Mouse (Mus musculus): Measurements from ENCODE around the gene Arhgap6. TPM values are rescaled to one million over a fixed set of nuclear protein-coding genes. Genes with fewer than 3 reads are reported as not detected.
A peak's percentile ranks its signal among the peaks of the same experiment; 100 is the strongest.

The Arhgap6 gene
- total RNA-seq, 2 experiments from 2014 or later, result 0.53 TPM; not detected in 1

DNA sequence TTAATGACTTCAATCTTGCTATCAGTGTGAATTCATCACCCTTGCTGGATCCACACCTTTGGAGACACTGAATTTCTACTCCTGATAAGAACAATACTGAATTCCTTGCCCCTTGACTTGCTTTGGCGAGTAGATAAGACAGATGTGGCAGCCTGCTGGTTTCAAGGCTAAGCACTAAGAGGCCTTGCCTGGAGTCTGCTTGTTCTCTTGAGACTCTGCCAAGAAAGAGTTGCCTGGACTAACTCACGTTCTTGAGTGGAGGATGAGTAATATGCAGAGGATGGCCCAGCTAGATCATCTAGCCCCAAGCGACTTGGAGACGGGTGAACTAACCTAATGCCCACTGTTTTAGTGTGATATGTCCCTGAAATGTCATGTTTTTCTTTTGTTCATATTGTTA is 148.3 kb downstream of the Arhgap6 start:
- no peak for ATAC-seq (replicated peaks; ENCODE audit: low FRiP score, poor library complexity, severe bottlenecking)

DNA sequence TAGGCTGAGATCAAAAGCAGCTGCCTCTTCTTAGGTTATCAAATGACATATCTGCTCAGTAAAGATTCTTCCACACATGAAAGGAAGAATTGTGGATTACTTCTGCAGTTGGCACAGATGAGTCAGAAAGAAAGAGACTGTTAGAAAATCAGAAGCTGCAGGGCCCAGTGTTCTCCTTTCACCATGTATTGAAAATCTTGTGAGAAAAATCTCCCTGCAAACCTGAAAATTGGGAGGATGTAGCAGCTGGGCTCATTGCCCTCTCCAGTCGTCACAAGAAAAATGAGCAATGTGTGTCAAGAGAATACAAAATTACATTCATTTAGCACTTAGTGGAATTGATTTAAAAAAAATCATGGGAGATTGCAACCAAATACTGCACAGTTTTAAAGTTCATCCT is 180.5 kb downstream of the Arhgap6 start:
- ATAC-seq (replicated peaks; ENCODE audit: low FRiP score, poor library complexity, severe bottlenecking), result no peak

DNA sequence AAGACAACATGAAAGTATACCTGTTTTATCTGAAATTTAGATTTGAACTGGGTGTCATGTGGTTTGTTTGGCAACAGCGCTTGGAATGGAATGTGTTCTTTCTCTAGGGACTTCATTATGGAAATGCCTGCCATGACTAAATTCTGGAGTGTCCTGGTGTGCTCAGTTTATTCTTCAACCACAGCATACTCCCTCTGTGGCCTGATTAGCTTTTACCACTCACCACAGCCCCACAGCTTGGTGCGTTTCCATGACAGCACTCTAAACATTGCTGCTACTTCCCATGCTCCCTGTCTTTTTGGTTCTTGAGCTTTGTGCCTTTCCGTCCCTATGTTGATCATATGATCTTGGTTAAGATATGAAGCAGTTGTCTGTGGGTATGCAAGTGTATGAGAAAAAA is 182.9 kb downstream of the Arhgap6 start:
- ATAC-seq (replicated peaks; ENCODE audit: low FRiP score, poor library complexity, severe bottlenecking), result no peak

DNA sequence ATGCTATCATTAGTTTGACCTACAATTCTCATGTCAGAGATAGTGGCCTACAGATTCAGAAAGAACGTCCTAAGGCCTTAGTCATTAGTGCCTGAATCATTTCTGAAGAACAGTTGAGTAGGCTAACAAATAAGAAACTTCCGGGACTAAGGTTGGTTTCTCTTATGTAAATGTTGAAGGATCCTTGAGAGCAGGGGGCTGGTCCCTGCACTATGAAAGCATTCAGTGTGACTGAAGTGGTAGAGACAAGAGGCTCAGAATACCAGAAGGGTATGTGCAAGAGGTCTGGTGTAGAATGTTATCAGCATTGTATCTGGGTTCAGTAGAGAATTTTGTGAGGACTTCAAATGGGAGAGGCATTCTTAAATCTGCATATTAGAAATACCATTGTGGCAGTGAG is 185.5 kb downstream of the Arhgap6 start:
- ATAC-seq (replicated peaks; ENCODE audit: low FRiP score, poor library complexity, severe bottlenecking), result no peak

DNA sequence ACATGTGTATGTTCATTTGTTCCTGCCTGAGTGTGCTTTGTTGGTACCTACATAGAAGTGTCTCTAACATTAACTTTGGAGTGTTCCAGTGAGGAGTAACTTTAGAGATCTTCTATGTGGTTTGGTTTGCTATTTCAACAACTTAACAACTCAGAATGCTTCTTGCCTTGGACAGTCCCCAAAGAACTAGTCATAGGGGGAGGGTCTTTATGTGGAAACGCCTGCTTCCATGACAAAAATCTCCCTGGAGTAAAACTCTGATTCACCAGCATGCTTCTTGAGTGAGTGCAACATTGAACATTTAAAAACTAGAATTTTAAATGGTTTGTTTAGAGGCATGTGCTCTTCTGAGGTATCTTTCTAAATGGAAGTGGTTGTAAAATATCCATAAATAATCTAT is 212.2 kb downstream of the Arhgap6 start:
- no peak for ATAC-seq (replicated peaks; ENCODE audit: low FRiP score, poor library complexity, severe bottlenecking)

DNA sequence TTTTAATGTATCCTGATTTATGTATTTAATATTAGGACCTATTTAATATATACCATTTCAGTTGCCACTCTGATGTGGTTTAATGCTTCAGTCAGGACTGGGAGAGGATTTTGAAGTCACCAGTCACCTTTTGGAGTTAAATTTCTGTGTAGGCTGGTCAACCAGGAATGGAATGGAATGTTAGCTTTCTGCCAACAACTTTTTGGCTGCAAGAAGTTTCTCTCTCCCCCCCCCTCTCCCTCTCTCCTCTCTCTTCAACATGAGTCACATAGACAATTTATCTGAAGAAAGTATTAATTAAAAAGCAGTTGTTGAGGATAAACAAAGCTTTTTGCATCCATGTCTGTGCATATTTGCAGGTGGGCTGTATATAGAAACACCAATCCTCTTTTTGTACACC is 217.8 kb downstream of the Arhgap6 start:
- no peak for ATAC-seq (replicated peaks; ENCODE audit: low FRiP score, poor library complexity, severe bottlenecking)

DNA sequence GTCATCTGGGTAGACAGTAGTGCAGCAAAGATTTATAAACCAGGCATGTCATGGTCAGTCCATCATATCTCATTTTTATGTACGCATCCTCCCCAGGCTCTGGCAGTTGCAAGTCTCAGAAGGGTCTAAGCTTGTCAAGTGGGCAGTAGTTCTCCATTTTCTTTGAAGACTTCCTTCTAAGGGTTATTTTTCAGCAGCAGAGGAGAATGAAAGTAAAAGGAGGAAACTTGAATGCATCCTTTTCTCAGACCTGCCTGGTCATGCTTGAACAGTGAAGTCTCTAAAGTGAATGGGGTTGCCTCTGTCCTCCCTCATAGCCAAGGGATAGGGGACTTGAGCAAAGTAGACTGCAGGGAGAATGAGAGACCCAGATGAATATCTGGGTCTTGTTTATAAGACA is 239.5 kb downstream of the Arhgap6 start:
- no peak for ATAC-seq (replicated peaks; ENCODE audit: low FRiP score, poor library complexity, severe bottlenecking)

DNA sequence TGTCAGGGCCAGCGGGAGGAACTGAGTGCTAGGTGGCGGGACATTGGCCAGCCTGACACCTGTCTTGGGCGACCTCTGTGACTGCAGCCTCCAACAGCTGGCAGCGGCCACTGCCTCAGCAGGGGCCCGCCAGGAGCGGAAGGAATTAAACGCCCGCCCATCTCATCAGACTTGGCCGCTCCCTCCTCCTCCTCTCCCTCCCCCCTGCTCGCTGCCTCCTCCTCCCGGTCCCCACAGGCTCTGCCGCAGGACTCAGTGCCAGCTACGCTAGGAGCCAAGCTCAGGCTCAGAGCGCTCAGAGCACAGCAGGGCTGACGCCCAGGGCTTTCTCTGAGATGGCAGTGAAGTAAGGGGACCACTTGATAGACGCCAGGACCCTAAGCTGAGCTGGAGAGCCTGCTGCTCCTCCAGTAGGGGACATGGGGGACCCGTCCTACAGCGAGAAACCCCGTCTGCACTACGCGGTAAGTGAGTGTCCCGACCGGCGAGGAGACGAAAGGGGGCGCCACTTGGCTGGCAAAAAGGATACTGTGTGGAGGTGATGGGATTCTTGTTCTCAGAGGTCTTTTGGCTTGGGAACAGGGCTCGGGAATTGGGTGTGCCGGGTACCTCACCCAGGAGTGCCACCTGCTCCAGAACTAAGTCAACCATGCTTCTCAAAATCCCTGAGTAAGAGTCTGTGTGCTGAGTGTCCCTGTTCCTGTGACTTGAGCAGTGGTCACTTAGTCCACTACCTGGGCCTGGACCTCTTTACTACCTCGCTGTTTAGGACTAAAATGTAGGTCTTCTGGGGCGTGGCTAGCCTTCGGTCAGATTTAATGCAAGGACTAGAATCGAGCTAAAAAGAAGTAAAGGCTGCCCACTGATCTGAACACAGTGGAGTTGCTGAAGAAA is 241.8 kb downstream of the Arhgap6 start:
- peak; percentile 100 for ATAC-seq (replicated peaks; ENCODE audit: low FRiP score, poor library complexity, severe bottlenecking)

DNA sequence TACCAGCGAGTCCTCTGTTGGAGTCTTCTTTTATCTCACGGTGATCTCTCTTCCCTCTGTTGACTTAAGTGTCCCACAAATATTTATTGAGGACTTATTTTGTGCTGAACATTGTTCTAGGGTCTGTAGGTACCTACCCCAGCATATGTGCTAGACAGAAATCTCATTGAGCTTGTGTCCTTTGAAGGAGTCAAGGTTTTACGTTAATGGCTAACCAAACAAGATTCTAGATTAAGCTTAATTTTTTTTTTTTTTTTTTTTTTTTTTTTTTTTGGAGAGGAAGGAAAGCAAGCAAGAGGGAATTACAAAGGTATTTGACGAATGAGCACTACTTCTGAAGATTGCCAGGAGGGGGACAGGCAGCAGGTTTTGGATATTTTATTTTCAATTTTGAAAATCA is 242.5 kb downstream of the Arhgap6 start:
- ATAC-seq (replicated peaks; ENCODE audit: low FRiP score, poor library complexity, severe bottlenecking), result 0 out of 2 replicates have a peak, but pooled peaks have one; percentile 3

DNA sequence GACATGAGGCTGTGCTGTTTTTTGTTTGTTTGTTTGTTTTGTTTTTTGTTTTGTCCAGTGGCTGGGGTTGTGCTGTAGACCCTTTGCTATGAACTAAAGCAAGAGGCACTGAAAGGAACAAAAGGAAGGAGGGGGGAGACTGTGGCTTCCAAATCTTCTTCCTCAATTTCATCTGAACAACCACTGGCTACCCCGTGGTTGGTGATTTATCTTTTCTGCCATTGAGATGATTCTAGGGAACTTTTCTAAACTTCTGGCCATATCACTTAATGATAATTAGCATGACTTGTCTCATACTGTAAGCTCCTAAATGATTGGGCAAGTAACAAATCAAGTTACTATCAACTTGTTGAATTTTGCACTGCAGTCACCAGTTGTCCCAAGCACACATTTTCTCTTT is 249.0 kb downstream of the Arhgap6 start:
- ATAC-seq (replicated peaks; ENCODE audit: low FRiP score, poor library complexity, severe bottlenecking), result no peak

DNA sequence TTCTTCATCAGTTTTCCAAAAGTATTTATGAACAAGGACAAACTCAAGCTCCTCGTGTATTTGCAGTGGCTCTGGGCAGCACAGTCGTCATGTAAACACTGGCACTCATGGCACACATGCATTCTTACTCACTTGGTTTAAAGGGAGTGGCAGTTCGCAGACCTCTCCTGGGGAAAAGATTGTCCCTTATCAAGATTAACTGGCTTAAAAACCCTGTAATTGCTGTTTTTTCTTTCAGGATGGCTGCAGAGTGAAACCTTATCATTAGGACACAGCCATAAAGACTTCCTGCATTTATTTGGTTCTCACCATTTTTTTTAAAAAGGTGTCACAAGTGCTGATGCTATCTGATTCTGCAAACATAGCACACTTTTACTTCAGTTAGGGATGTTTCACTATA is 252.7 kb downstream of the Arhgap6 start:
- peak; percentile 70 for ATAC-seq (replicated peaks; ENCODE audit: low FRiP score, poor library complexity, severe bottlenecking)

DNA sequence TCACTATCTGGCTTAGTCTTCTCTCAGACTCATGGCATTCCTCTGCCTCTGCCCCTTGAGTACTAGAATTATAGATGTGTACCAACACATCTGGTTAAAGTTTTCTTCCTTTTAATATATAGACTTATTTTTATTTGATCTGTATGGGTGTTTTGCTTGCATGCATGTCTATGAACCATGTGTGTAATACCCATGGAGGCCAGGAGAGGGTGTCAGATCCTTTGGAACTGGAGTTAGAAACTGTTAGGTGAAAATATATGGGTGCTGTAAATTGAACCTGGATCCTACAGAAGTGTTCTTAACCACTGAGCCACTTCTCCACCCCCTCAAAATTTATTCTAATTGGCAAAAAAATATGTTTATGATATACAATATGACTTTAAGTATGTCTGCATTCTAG is 254.7 kb downstream of the Arhgap6 start:
- no peak for ATAC-seq (replicated peaks; ENCODE audit: low FRiP score, poor library complexity, severe bottlenecking)

DNA sequence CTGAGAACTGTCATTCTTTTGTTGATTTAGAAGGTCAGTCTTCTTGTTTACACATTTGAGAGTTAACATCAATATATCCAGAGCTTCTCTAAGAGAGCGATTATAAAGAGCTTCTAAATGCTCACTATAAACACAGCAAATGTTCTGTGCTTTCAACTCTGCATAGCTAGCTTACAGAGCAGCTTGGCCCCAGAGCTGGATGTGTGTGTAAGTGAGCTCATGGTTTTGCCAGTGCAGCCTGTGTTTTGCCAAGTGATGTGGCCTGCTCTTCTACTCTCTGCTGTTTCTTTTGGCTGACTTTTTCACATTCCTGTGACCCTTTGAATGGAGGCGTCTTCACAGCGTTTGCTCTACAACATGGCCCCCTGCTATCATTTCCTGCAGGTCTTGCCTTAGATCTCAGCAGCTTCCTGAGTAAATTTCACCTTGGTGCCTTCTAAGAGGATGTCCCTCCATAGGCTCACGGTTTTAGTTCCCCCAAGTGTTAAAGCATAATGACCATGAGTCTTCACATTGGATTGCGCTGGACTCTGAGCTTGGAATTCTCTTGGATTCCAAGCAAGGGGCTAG is 259.1 kb downstream of the Arhgap6 start:
- no peak for ATAC-seq (replicated peaks; ENCODE audit: low FRiP score, poor library complexity, severe bottlenecking)

DNA sequence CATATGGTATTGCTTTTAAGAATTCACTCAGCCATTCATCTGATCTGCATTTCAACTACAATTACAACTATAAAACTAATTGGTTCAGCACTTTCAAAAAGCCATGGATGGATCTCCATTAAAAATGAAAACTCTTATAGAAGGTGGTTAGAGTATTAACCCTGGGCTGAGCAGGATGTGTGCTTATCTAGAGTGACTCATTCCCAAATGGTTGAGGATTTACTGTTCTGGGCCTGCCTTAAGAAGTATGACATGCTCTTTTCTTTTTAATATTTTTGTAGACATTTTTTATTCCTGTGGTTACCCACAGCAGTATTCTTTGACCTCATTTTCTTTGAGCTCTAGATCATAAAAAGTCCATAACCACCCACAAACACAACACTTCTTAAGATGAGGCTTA is 267.7 kb downstream of the Arhgap6 start:
- no peak for ATAC-seq (replicated peaks; ENCODE audit: low FRiP score, poor library complexity, severe bottlenecking)

DNA sequence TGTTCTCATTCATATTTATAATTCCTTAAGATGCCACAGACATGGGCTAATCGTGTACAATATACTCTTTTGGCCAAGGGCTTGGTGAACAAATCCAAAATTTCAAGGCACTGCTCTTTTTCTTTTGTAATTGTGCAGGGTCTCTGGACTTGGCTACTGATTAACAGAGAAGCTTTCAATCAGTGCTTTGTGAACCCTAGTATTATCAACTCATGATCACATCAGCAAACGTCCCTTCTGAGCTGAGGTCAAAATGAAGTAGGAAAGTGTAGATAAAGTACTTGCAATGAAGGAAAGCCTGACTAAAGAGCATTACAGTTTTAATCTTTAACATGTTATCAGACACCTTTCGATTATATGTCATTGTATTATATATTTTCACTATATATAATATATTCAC is 270.4 kb downstream of the Arhgap6 start:
- ATAC-seq (replicated peaks; ENCODE audit: low FRiP score, poor library complexity, severe bottlenecking), result no peak

DNA sequence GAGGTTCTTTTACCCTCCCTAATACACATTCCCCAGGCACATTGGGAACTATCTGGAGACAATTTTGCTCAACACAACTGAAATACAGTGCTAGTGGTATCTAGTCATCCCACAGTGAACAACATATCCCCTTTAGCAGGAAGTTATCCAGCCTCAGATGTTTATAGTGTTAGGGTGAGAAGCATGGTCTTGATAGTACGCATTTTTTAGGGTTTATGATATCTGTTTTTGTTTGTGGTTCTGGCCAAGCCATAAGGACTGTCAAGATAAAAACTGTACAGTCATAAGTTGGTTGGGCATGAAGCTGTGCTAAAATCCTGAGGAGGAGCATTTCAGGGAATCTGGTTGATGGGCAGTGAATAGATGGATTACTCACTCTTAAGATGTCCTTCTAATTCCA is 271.0 kb downstream of the Arhgap6 start:
- no peak for ATAC-seq (replicated peaks; ENCODE audit: low FRiP score, poor library complexity, severe bottlenecking)

DNA sequence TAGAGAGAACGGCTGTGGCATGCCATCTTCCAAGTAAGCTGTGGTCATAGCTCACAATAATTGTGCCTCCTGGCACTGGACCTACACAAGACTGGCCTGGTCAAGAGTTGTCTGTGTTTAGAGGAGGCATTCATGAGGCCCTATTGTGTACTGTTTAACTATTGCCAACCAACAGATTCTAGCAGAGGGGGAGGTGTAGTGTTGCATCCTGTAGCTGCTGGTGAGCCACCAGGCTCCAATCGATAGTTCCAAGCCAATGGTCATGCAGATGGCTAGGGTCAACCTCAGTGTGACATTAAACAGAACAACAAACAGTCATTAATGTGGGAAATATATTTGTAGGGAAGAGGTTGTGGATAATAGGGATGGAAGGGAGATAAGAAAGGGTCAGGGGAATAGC is 280.1 kb downstream of the Arhgap6 start:
- no peak for ATAC-seq (replicated peaks; ENCODE audit: low FRiP score, poor library complexity, severe bottlenecking)

DNA sequence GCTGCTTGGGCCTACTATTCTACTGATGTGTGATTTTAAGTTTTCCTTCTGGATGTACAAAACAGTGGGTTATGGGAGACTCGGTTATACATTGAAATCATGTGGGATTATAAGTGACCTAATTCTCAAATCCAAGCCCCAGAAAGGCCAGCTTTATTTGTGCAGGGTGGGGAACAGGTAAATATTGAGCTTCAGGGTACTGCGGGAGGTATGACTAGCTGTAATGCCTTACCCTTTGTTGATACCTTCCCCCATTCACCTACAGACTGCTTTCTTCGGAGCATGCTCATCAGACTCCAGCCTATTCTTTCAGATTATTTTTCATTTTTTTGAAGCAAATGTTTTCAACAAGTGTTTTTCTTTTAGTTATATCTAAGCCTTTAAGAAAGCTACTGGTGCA is 286.7 kb downstream of the Arhgap6 start:
- no peak for ATAC-seq (replicated peaks; ENCODE audit: low FRiP score, poor library complexity, severe bottlenecking)

DNA sequence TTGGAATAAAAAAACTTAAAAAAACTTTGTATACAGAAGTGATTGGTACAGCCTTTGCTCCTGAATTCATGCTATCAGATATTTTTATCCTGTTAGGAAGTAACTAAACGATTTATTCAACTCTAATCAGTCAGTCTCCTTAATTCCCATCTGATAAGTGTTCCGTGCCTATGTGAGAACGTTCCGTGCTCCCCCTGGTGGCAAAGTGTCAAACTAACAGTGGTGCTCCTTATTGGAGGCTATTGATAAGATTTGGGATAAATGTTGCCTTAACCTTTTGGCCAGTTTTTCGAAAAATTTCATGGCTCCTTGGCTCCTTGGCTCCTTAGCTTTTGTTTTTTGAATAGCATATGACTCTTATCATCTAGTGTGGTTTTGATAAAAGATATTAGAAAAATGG is 291.0 kb downstream of the Arhgap6 start:
- peak; percentile 63; the same call in 1 of the 2 replicates for ATAC-seq (replicated peaks; ENCODE audit: low FRiP score, poor library complexity, severe bottlenecking)

DNA sequence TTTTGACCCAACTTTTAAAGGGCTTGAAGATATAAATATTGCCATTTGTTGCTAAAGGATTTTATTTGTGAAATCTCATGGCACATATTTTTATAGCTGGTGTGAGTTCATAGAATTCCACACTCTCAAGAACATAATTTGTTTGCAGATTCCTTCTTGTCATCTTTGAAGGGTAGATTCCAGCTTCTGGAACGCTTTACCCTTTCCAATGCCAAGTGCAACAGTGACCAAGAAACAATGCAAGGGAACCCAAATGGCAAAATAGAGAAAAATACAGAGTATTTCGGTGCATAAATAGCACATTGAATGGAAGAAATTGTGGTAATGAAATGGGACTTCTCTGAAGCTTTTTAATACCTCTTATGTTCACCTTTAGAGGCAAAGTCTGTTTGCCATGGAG is 294.3 kb downstream of the Arhgap6 start:
- ATAC-seq (replicated peaks; ENCODE audit: low FRiP score, poor library complexity, severe bottlenecking), result no peak

DNA sequence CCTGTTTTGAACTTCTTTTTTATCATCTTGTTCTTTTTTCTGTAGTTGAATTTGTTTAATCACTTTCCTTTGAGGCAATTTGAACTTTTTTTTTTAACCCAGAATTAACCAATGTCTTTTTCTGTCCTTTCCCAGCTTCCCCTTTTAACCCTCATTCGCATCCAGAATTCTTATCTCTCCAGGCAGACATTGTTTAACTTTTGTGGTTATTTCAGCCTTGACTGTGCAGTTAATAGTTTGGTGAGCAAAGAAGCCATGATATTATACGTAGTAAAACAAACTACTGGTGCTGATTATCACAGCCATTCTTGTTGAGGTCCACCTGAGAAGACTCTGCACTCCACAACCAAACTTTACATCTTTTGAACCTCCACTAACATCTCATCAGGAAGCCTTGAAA is 299.7 kb downstream of the Arhgap6 start:
- no peak for ATAC-seq (replicated peaks; ENCODE audit: low FRiP score, poor library complexity, severe bottlenecking)

DNA sequence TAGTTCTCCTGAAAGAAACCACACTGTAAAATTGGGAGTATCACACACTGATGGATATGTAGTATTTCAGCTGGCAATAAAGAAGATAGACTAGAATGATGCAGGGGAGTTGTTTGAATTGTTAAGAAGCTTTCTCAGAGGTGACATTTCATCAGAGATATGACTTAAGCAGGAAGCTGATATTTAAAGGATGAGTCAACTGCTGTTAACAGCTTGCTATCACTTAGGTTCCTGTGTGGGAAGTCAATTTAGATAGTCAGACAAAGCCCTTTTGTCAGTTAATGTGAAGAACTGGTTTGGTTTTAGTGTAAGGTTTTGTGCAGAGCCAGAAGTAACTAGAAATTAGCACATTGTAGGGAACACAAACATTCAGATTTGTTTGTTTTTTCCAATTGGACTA is 300.7 kb downstream of the Arhgap6 start:
- no peak for ATAC-seq (replicated peaks; ENCODE audit: low FRiP score, poor library complexity, severe bottlenecking)

Data from erythroid progenitor cell, adult 5-6 weeks (primary cell).